Mouse (Mus musculus) liver, embryonic 14.5 days (tissue): ENCODE results near the gene Vmn1r210. TPM values are rescaled to one million over a fixed set of nuclear protein-coding genes. Genes with fewer than 3 reads are reported as not detected.
A peak's percentile ranks its signal among the peaks of the same experiment; 100 is the strongest.
"Not testable (repeated sequence)": the region's sequence is repeated elsewhere in the genome, so short reads cannot be mapped to it uniquely, and the experiment has no call there.

Experiments
- ATAC-seq: fragments of 200-750 bp; cut with Nextera tagmentation; 2 replicates; pipeline ENCODE4 v1.8.0; 2017; ENCODE audit warnings: moderate number of reproducible peaks, mild to moderate bottlenecking, moderate library complexity; ENCODE audit not compliant: insufficient read depth
- DNase-seq, 3 experiments: peaks; one replicate each; pipeline ENCODE4 v3.0.0-alpha.2; 2012 to 2013; ENCODE audit warnings: low read depth in 3 of 3, low spot score in 3 of 3
- H3K27ac ChIP-seq: fragments of 300-500 bp; sonication (generic); 2 replicates; pipeline ENCODE4 v1.5.1; 2014; ENCODE audit warnings: moderate library complexity, mild to moderate bottlenecking, control low read depth, inconsistent platforms
- H3K27me3 ChIP-seq: fragments of 300-500 bp; sonication (generic); 2 replicates; pipeline ENCODE4 v1.6.1; 2014; ENCODE audit warnings: mild to moderate bottlenecking, low read length, moderate library complexity; ENCODE audit not compliant: control insufficient read depth, insufficient read depth
- H3K36me3 ChIP-seq: fragments of 300-500 bp; sonication (generic); replicated peaks from 2 replicates; pipeline ENCODE4 v1.6.1; 2014; ENCODE audit warnings: low read depth; ENCODE audit not compliant: control insufficient read depth, insufficient read depth
- H3K4me1 ChIP-seq, 2 experiments: fragments of 200-500 bp in 1 of 2; fragments of 300-500 bp in 1 of 2; sonication (generic) in 1 of 2; replicated peaks; 2 replicates each; pipeline ENCODE4 v1.6.1; 2012 to 2014; ENCODE audit warnings: antibody characterized with exemption in 1 of 2, inconsistent platforms in 1 of 2, low read length in 1 of 2; ENCODE audit not compliant: control insufficient read depth in 2 of 2, insufficient read depth in 2 of 2
- H3K4me2 ChIP-seq: fragments of 300-500 bp; sonication (generic); 2 replicates; pipeline ENCODE4 v1.6.1; 2014; ENCODE audit warnings: low read depth, mild to moderate bottlenecking, control low read depth, moderate library complexity
- H3K4me3 ChIP-seq, 2 experiments: fragments of 200-500 bp in 1 of 2; fragments of 300-500 bp in 1 of 2; sonication (generic) in 1 of 2; 2 replicates each; pipeline ENCODE4 v1.5.1; 2012 to 2014; ENCODE audit warnings: low read depth in 2 of 2, low read length in 2 of 2, mild to moderate bottlenecking in 2 of 2, control low read depth in 1 of 2, inconsistent platforms in 1 of 2, moderate library complexity in 1 of 2; ENCODE audit not compliant: insufficient read depth in 1 of 2
- H3K9ac ChIP-seq: fragments of 300-500 bp; sonication (generic); replicated peaks from 2 replicates; pipeline ENCODE4 v1.6.1; 2014; ENCODE audit warnings: mild to moderate bottlenecking, control low read depth, moderate library complexity
- H3K9me3 ChIP-seq: fragments of 300-500 bp; sonication (generic); 2 replicates; pipeline ENCODE4 v1.6.1; 2016; ENCODE audit warnings: low read length, mixed read lengths; ENCODE audit not compliant: control insufficient read depth
- CTCF ChIP-seq: IDR thresholded peaks from 2 replicates; pipeline ENCODE4 v1.5.1; 2016; ENCODE audit warnings: antibody characterized with exemption, low read depth, control low read depth
- EP300 ChIP-seq: IDR thresholded peaks from 2 replicates; pipeline ENCODE4 v1.6.1; 2016; ENCODE audit warnings: antibody characterized with exemption, low read depth
- WGBS: fragments of 180-500 bp; shearing (Covaris S2); extraction: QIAGEN DNeasy Blood & Tissue Kit; methylation state at CpG from one replicate; pipeline ENCODE4 v1.1.7; 2014; ENCODE audit not compliant: insufficient replicate concordance; 5-methylcytosine and 5-hydroxymethylcytosine counted together
- polyA plus RNA-seq, 2 experiments: library from polyadenylated mRNA; depleted of rRNA in 1 of 2; stranded (reverse) in 1 of 2; unstranded in 1 of 2; fragments of >200 nt; fragmentation: Nextera tagmentation in 1 of 2; extraction: Ambion mirVana in 1 of 2; gene quantifications; 2 replicates each; pipeline versions ENCODE4 v1.2.1 to v1.2.3; 2012 to 2014

Vmn1r210 gene
- polyA plus RNA-seq (2012; rRNA removed) (not detected in 2 replicates), polyA plus RNA-seq (2014; fragmentation: Nextera tagmentation; extraction: Ambion mirVana) (not detected in 2 replicates)

GRCm38 (mm10) chr13:22831248-22831647 lies at the start of gene Vmn1r210:
Gene Vmn1r210, minus strand, starts transcription at chr13:22831348.
- no peak within 1 kb of the TSS for H3K27ac ChIP-seq
- no peak for TF ChIP-seq EP300
- TF ChIP-seq CTCF, result no peak
- H3K9me3 ChIP-seq, result no peaks in the 10 kb centered on the region
- H3K4me2 ChIP-seq, result no peak within 1 kb of the TSS
- H3K4me3 ChIP-seq, result no peak within 1 kb of the TSS
- ATAC-seq, result no peak
- DNase-seq, result no peak
- H3K27me3 ChIP-seq, result no peaks in the 10 kb centered on the region
- H3K36me3 ChIP-seq, result no peaks in the 10 kb centered on the region
- WGBS, result 26% methylated on average over 4 of the region's 4 CpGs
- H3K4me1 ChIP-seq, result no peaks in the 10 kb centered on the region
- H3K9ac ChIP-seq, result no peak within 1 kb of the TSS

- H3K27ac ChIP-seq, result no peak overlapping the region
- H3K9ac ChIP-seq, result no peak overlapping the region
- H3K9me3 ChIP-seq, result no peaks in the 10 kb centered on the region
- no peaks in the 10 kb centered on the region for H3K36me3 ChIP-seq
- no peak for ATAC-seq
- H3K4me2 ChIP-seq, result no peak overlapping the region
- WGBS, result 71% methylated on average over 1 of the region's 1 CpGs
- peak; percentile 12; the same call in 1 of the 2 replicates for TF ChIP-seq CTCF
- no peak for TF ChIP-seq EP300
- no peaks in the 10 kb centered on the region for H3K4me1 ChIP-seq
- H3K27me3 ChIP-seq, result no peaks in the 10 kb centered on the region
- no peak overlapping the region for H3K4me3 ChIP-seq
- no peak for DNase-seq
Measured at GRCm38 (mm10) chr13:22879257-22879656, 48.1 kb upstream of the Vmn1r210 start.

GRCm38 (mm10) chr13:22857461-22857860 lies 26.3 kb upstream of the Vmn1r210 start, which contains the start of gene Vmn1r211:
Gene Vmn1r211, minus strand, starts transcription at chr13:22857561.
- H3K9ac ChIP-seq, result no peak within 1 kb of the TSS
- TF ChIP-seq CTCF, result no peak
- no peak for TF ChIP-seq EP300
- H3K27me3 ChIP-seq, result no peaks in the 10 kb centered on the region
- ATAC-seq (no peak), DNase-seq (no peak)
- no peaks in the 10 kb centered on the region for H3K4me1 ChIP-seq
- no peak within 1 kb of the TSS for H3K4me2 ChIP-seq
- H3K27ac ChIP-seq, result no peak within 1 kb of the TSS
- H3K9me3 ChIP-seq, result no peaks in the 10 kb centered on the region
- H3K4me3 ChIP-seq, result no peak within 1 kb of the TSS
- 42% methylated on average over 1 of the region's 1 CpGs for WGBS
- H3K36me3 ChIP-seq, result no peaks in the 10 kb centered on the region

- no peaks in the 10 kb centered on the region for H3K36me3 ChIP-seq
- 46% methylated on average over 4 of the region's 4 CpGs for WGBS
- DNase-seq (no peak), ATAC-seq (no peak)
- H3K4me2 ChIP-seq, result no peak overlapping the region
- no peak overlapping the region for H3K4me3 ChIP-seq
- H3K27me3 ChIP-seq, result no peaks in the 10 kb centered on the region
- no peaks in the 10 kb centered on the region for H3K4me1 ChIP-seq
- TF ChIP-seq EP300, result no peak
- TF ChIP-seq CTCF, result no peak
- H3K9me3 ChIP-seq, result no peaks in the 10 kb centered on the region
- no peak overlapping the region for H3K9ac ChIP-seq
- no peak overlapping the region for H3K27ac ChIP-seq
Measured at GRCm38 (mm10) chr13:22854760-22855159, 23.6 kb upstream of the Vmn1r210 start.

GRCm38 (mm10) chr13:22846798-22847197 lies 15.7 kb upstream of the Vmn1r210 start:
- no peak for TF ChIP-seq EP300
- TF ChIP-seq CTCF, result no peak
- no peak overlapping the region for H3K4me2 ChIP-seq
- no peak overlapping the region for H3K4me3 ChIP-seq
- H3K27ac ChIP-seq, result no peak overlapping the region
- no peaks in the 10 kb centered on the region for H3K9me3 ChIP-seq
- H3K27me3 ChIP-seq, result no peaks in the 10 kb centered on the region
- ATAC-seq, result no peak
- H3K4me1 ChIP-seq, result no peaks in the 10 kb centered on the region
- H3K36me3 ChIP-seq, result no peaks in the 10 kb centered on the region
- no peak for DNase-seq
- 22% methylated on average over 1 of the region's 1 CpGs for WGBS
- H3K9ac ChIP-seq, result no peak overlapping the region

GRCm38 (mm10) chr13:22844304-22844703 lies 13.2 kb upstream of the Vmn1r210 start:
- not testable (repeated sequence) for H3K9ac ChIP-seq, H3K27ac ChIP-seq
- 61% methylated on average over 3 of the region's 3 CpGs for WGBS

GRCm38 (mm10) chr13:22829395-22829794 lies 1.8 kb downstream of the Vmn1r210 start:
- WGBS, result 18% methylated on average over 7 of the region's 7 CpGs
- not testable (repeated sequence) for H3K9me3 ChIP-seq, DNase-seq, H3K9ac ChIP-seq, H3K27me3 ChIP-seq, ATAC-seq, H3K4me1 ChIP-seq, H3K4me2 ChIP-seq, H3K4me3 ChIP-seq, H3K27ac ChIP-seq, H3K36me3 ChIP-seq

More at GRCm38 (mm10) chr13:22844304-22844703, 13.2 kb upstream of the Vmn1r210 start:
- not testable (repeated sequence) for H3K9me3 ChIP-seq, DNase-seq, H3K4me2 ChIP-seq, H3K4me1 ChIP-seq, ATAC-seq, H3K36me3 ChIP-seq, H3K4me3 ChIP-seq, H3K27me3 ChIP-seq

- H3K27ac ChIP-seq, H3K9ac ChIP-seq, H3K4me3 ChIP-seq, H3K4me1 ChIP-seq, H3K9me3 ChIP-seq, H3K27me3 ChIP-seq, H3K36me3 ChIP-seq, H3K4me2 ChIP-seq, DNase-seq, ATAC-seq: not testable (repeated sequence)
- WGBS, result 46% methylated on average over 1 of the region's 1 CpGs
Measured at GRCm38 (mm10) chr13:22821601-22822000, 9.5 kb downstream of the Vmn1r210 start.
